Mouse (Mus musculus): ENCODE data around the gene Vmn2r17.

Gene Vmn2r17

DNA sequence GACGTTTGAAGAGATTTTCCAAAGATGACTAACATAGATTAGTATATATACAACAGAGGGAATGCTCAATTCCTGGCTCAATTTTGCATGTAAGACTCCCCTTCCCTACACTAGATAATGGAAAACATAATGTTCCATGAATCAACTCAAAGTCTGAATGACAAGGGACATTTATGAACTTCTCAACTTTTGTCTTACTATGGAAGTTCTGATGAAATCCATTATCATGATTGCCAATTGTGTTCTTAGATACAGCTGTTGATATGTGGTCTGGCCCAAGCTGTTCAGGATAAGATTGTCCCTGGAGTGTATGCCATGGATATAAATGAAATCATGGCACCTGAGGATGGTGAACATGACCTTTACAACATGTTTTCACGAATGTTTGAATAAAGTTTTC, at the start of gene Vmn2r17:
Gene Vmn2r17 (plus strand): TSS at position 301 of the 400 bp plus-strand sequence.
- no peak for DNase-seq

DNA sequence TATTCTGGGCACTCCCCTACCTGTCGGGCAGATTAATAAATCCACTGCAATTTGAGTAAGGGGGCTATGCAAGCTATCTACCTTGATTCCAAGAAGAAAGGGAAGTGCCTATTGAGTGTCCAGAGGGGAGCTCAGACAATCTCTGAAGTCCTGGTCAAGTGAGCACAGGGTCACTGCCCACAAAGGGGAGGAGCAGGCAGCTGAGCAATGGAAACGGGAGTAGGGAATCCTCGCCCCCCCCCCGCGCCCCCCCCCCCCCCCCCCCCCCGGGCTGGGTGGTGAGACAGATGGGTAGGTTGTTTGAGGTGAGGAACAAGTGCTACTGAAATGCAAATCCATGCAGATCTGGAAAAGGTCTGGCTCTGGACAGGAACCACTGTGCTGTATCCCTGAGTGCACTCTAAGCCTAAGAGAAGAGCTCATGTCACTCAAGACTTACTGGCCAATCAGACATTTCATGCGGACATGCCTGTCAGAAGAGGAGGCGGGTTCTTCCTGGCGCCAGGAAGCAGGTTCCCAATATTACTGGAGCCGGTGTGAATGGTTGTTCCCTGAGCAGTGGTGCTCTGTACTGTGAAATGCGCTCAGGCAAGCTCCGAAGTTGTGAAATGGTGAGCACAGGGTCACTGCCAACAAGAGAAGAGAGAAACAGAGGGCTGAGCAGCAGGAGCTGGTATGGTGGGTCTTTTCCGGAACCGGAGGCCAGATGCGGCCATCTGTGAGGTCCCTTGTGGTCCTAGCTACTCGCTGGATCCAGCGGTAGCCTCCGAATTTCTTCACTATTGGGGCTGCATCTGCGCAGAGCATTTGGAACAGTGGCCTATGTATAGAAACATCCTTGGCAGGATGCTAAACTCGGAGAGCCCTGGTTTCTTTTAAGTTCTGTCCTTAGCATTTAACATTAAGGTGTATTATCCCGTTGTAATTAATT, 47.4 kb downstream of the Vmn2r17 start:
- DNase-seq, result peak; percentile 16

DNA sequence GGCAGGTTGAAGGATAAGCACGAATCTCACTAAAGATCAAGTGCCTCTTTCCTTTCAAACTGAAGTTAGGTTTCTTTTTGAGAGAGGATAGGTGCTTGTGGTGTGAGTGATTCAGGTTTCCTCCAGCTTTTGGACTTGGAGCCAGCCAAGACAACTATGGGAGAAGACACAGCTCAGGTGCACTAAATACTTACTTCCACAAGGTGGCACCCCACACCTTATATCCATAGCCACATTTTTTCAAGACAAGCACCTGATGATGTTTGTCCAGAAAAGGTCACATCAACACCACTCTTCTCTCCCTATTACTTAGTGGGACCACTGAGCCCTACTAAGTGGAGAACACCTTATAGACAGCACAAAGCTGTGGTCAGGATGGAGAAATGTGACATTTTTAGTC, 87.2 kb downstream of the Vmn2r17 start:
- DNase-seq, result peak; percentile 10

Measured in lung, postnatal 10 days (tissue).